Mouse (Mus musculus) liver, embryonic 14.5 days (tissue): ENCODE results near the gene 1600014C23Rik.
A peak's percentile ranks its signal among the peaks of the same experiment; 100 is the strongest.

Experiments used
- CTCF ChIP-seq: IDR thresholded peaks from 2 replicates; pipeline ENCODE4 v1.5.1; 2016; ENCODE audit warnings: antibody characterized with exemption, low read depth, control low read depth
- EP300 ChIP-seq: IDR thresholded peaks from 2 replicates; pipeline ENCODE4 v1.6.1; 2016; ENCODE audit warnings: antibody characterized with exemption, low read depth

GRCm38 (mm10) chr17:45723732-45724573 lies 9.7 kb downstream of the 1600014C23Rik start:
- TF ChIP-seq CTCF (peak; percentile 99), EP300 (no peak)
